Mouse (Mus musculus): ENCODE measurements around the gene Akt3. TPM values are rescaled to one million over a fixed set of nuclear protein-coding genes. Genes with fewer than 3 reads are reported as not detected.

The Akt3 gene
- polyA plus RNA-seq, 1 experiment from 2014 or later = 16.9 TPM

- no peaks in the 10 kb centered on the region for H3K27me3 ChIP-seq (replicated peaks)
- no peaks in the 10 kb centered on the region for H3K9me3 ChIP-seq (replicated peaks)
- no peak for ATAC-seq (ENCODE audit: low FRiP score)
- no peak overlapping the region for H3K4me2 ChIP-seq
- H3K4me1 ChIP-seq = no peaks in the 10 kb centered on the region
- no peak overlapping the region for H3K4me3 ChIP-seq (replicated peaks)
- H3K27ac ChIP-seq (replicated peaks) = no peak overlapping the region
- H3K9ac ChIP-seq (replicated peaks) = no peak overlapping the region
- H3K36me3 ChIP-seq = no peaks in the 10 kb centered on the region
- WGBS = 87% methylated on average over 8 of the region's 8 CpGs
Measured at GRCm38 (mm10) chr1:177126674-177127073, 131.3 kb downstream of the Akt3 start.

- 90% methylated on average over 2 of the region's 2 CpGs for WGBS
Measured at GRCm38 (mm10) chr1:177110665-177111271, 147.2 kb downstream of the Akt3 start.

GRCm38 (mm10) chr1:177090465-177090864, 167.5 kb downstream of the Akt3 start:
- Histone ChIP-seq H3K27me3 (replicated peaks) (no peaks in the 10 kb centered on the region), H3K4me1 (no peaks in the 10 kb centered on the region), H3K9ac (replicated peaks) (no peak overlapping the region), H3K4me2 (no peak overlapping the region), H3K9me3 (replicated peaks) (no peaks in the 10 kb centered on the region), H3K36me3 (peaks cover 5% of the 10 kb centered on the region; the same call in 1 of the 2 replicates), H3K27ac (replicated peaks) (no peak overlapping the region), H3K4me3 (replicated peaks) (no peak overlapping the region)
- WGBS = 96% methylated on average over 5 of the region's 5 CpGs
- ATAC-seq (ENCODE audit: low FRiP score) = no peak

More at GRCm38 (mm10) chr1:177110665-177111271, 147.2 kb downstream of the Akt3 start:
- H3K4me3 ChIP-seq (replicated peaks) = no peak overlapping the region
- no peak overlapping the region for H3K9ac ChIP-seq (replicated peaks)
- H3K4me2 ChIP-seq = no peak overlapping the region
- no peaks in the 10 kb centered on the region for H3K9me3 ChIP-seq (replicated peaks)
- no peaks in the 10 kb centered on the region for H3K27me3 ChIP-seq (replicated peaks)
- no peak for ATAC-seq (ENCODE audit: low FRiP score)
- no peaks in the 10 kb centered on the region for H3K36me3 ChIP-seq
- H3K27ac ChIP-seq (replicated peaks) = no peak overlapping the region
- no peaks in the 10 kb centered on the region for H3K4me1 ChIP-seq

- H3K4me1 ChIP-seq = no peaks in the 10 kb centered on the region
- no peaks in the 10 kb centered on the region for H3K27me3 ChIP-seq (replicated peaks)
- no peaks in the 10 kb centered on the region for H3K9me3 ChIP-seq (replicated peaks)
- no peak overlapping the region for H3K9ac ChIP-seq (replicated peaks)
- 36% methylated on average over 3 of the region's 3 CpGs for WGBS
- no peaks in the 10 kb centered on the region for H3K36me3 ChIP-seq
- no peak overlapping the region for H3K4me2 ChIP-seq
- H3K4me3 ChIP-seq (replicated peaks) = no peak overlapping the region
- no peak overlapping the region for H3K27ac ChIP-seq (replicated peaks)
- ATAC-seq (ENCODE audit: low FRiP score) = no peak
Measured at GRCm38 (mm10) chr1:177089515-177089914, 168.5 kb downstream of the Akt3 start.

GRCm38 (mm10) chr1:177089048-177089447, 169.0 kb downstream of the Akt3 start:
- 84% methylated on average over 4 of the region's 4 CpGs for WGBS
- Histone ChIP-seq H3K27me3 (replicated peaks) (no peaks in the 10 kb centered on the region), H3K9ac (replicated peaks) (no peak overlapping the region), H3K4me2 (no peak overlapping the region), H3K4me1 (no peaks in the 10 kb centered on the region), H3K9me3 (replicated peaks) (no peaks in the 10 kb centered on the region), H3K27ac (replicated peaks) (no peak overlapping the region), H3K4me3 (replicated peaks) (no peak overlapping the region), H3K36me3 (no peaks in the 10 kb centered on the region)
- no peak for ATAC-seq (ENCODE audit: low FRiP score)

- Histone ChIP-seq H3K36me3 (no peaks in the 10 kb centered on the region), H3K9ac (replicated peaks) (no peak overlapping the region), H3K4me2 (no peak overlapping the region), H3K4me3 (replicated peaks) (no peak overlapping the region), H3K27me3 (replicated peaks) (no peaks in the 10 kb centered on the region), H3K4me1 (no peaks in the 10 kb centered on the region), H3K9me3 (replicated peaks) (no peaks in the 10 kb centered on the region), H3K27ac (replicated peaks) (no peak overlapping the region)
- 78% methylated on average over 1 of the region's 1 CpGs for WGBS
- no peak for ATAC-seq (ENCODE audit: low FRiP score)
Measured at GRCm38 (mm10) chr1:177081957-177082645, 175.9 kb downstream of the Akt3 start.

- Histone ChIP-seq H3K27ac (replicated peaks) (no peak overlapping the region), H3K27me3 (replicated peaks) (no peaks in the 10 kb centered on the region), H3K4me2 (no peak overlapping the region), H3K36me3 (no peaks in the 10 kb centered on the region), H3K9me3 (replicated peaks) (no peaks in the 10 kb centered on the region), H3K9ac (replicated peaks) (no peak overlapping the region), H3K4me1 (no peaks in the 10 kb centered on the region), H3K4me3 (replicated peaks) (no peak overlapping the region)
- WGBS = 89% methylated on average over 2 of the region's 2 CpGs
- ATAC-seq (ENCODE audit: low FRiP score) = no peak
Measured at GRCm38 (mm10) chr1:177069161-177069560, 188.8 kb downstream of the Akt3 start.

- ATAC-seq (ENCODE audit: low FRiP score) = no peak
- no peak overlapping the region for H3K4me3 ChIP-seq (replicated peaks)
- no peaks in the 10 kb centered on the region for H3K4me1 ChIP-seq
- no peak overlapping the region for H3K4me2 ChIP-seq
- H3K27ac ChIP-seq (replicated peaks) = no peak overlapping the region
- no peaks in the 10 kb centered on the region for H3K27me3 ChIP-seq (replicated peaks)
- WGBS = 42% methylated on average over 8 of the region's 8 CpGs
- H3K36me3 ChIP-seq = no peaks in the 10 kb centered on the region
- H3K9ac ChIP-seq (replicated peaks) = no peak overlapping the region
- H3K9me3 ChIP-seq (replicated peaks) = no peaks in the 10 kb centered on the region
Measured at GRCm38 (mm10) chr1:177067123-177067646, 190.8 kb downstream of the Akt3 start.

GRCm38 (mm10) chr1:177065732-177066131, 192.3 kb downstream of the Akt3 start:
- Histone ChIP-seq H3K4me2 (no peak overlapping the region), H3K27me3 (replicated peaks) (no peaks in the 10 kb centered on the region), H3K4me1 (no peaks in the 10 kb centered on the region), H3K4me3 (replicated peaks) (no peak overlapping the region), H3K36me3 (no peaks in the 10 kb centered on the region; the same call in 1 of the 2 replicates), H3K27ac (replicated peaks) (no peak overlapping the region), H3K9ac (replicated peaks) (no peak overlapping the region), H3K9me3 (replicated peaks) (no peaks in the 10 kb centered on the region)
- no peak for ATAC-seq (ENCODE audit: low FRiP score)

GRCm38 (mm10) chr1:177061761-177062160, 196.2 kb downstream of the Akt3 start:
- no peak overlapping the region for H3K27ac ChIP-seq (replicated peaks)
- 89% methylated on average over 2 of the region's 2 CpGs for WGBS

GRCm38 (mm10) chr1:177054891-177055290, 203.1 kb downstream of the Akt3 start:
- 58% methylated on average over 2 of the region's 2 CpGs for WGBS
- no peak for ATAC-seq (ENCODE audit: low FRiP score)
- Histone ChIP-seq H3K4me3 (replicated peaks) (no peak overlapping the region), H3K9me3 (replicated peaks) (no peaks in the 10 kb centered on the region), H3K27me3 (replicated peaks) (no peaks in the 10 kb centered on the region), H3K4me1 (no peaks in the 10 kb centered on the region), H3K36me3 (no peaks in the 10 kb centered on the region), H3K4me2 (no peak overlapping the region), H3K9ac (replicated peaks) (no peak overlapping the region), H3K27ac (replicated peaks) (no peak overlapping the region)

More at GRCm38 (mm10) chr1:177061761-177062160, 196.2 kb downstream of the Akt3 start:
- no peak for ATAC-seq (ENCODE audit: low FRiP score)
- Histone ChIP-seq H3K36me3 (no peaks in the 10 kb centered on the region; the same call in 1 of the 2 replicates), H3K4me3 (replicated peaks) (no peak overlapping the region), H3K9ac (replicated peaks) (no peak overlapping the region), H3K4me2 (no peak overlapping the region), H3K4me1 (no peaks in the 10 kb centered on the region), H3K27me3 (replicated peaks) (no peaks in the 10 kb centered on the region), H3K9me3 (replicated peaks) (no peaks in the 10 kb centered on the region)

GRCm38 (mm10) chr1:177051366-177051963, 206.5 kb downstream of the Akt3 start:
- Histone ChIP-seq H3K27ac (replicated peaks) (no peak overlapping the region), H3K9ac (replicated peaks) (no peak overlapping the region), H3K4me1 (no peaks in the 10 kb centered on the region), H3K9me3 (replicated peaks) (no peaks in the 10 kb centered on the region), H3K36me3 (no peaks in the 10 kb centered on the region; the same call in 1 of the 2 replicates), H3K4me3 (replicated peaks) (no peak overlapping the region), H3K27me3 (replicated peaks) (no peaks in the 10 kb centered on the region), H3K4me2 (no peak overlapping the region)
- WGBS = 62% methylated on average over 11 of the region's 11 CpGs
- ATAC-seq (ENCODE audit: low FRiP score) = no peak
